Mouse (Mus musculus) left cerebral cortex, adult 18-20 months (tissue): ENCODE measurements around the gene Szt2. TPM values are rescaled to one million over a fixed set of nuclear protein-coding genes. Genes with fewer than 3 reads are reported as not detected.

ENCODE experiments used
- DNase-seq, 2 experiments: peaks; one replicate each; pipeline ENCODE4 v3.0.0; 2021 to 2022; ENCODE audit warnings: low spot score in 2 of 2, mixed read lengths in 1 of 2
- total RNA-seq, 2 experiments: library from RNA; stranded (reverse); gene quantifications; 2 replicates each; pipeline ENCODE4 v1.2.3; 2021

Gene Szt2
- total RNA-seq, 2 experiments from 2014 or later = 30.0 to 33.1 TPM

DNA sequence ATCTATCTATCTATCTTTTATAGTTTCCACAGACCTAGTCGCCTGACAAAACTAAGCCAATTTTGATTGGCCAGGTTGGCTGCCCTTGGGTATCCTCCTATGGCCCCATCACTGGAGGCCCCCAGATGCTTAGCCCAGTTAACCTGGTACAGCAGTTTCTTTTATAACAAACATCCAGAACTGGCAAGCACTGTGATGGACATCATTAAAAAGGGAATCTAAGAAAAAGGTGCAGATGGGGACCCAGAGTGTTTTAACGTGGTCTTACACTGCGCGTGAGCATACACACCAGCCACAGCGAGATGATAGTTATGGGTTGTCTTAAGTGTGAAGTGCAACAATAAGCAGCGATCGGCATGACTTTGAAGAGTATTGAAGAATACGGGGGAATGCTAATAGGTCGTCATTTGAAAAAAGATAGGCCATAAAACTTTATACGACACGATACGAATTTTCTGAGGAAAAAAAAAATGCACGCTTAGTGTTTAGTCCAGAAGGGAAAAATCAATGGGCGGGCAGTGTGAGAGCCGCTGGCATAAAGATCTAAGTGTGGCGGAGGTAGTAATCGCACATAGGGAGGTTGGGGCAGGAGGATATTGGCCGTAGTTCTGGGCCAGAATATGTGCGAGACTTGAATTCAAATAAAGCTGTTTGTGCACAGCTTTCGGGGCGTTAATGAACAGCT lies 49.7 kb downstream of the Szt2 start:
- no peak for DNase-seq

DNA sequence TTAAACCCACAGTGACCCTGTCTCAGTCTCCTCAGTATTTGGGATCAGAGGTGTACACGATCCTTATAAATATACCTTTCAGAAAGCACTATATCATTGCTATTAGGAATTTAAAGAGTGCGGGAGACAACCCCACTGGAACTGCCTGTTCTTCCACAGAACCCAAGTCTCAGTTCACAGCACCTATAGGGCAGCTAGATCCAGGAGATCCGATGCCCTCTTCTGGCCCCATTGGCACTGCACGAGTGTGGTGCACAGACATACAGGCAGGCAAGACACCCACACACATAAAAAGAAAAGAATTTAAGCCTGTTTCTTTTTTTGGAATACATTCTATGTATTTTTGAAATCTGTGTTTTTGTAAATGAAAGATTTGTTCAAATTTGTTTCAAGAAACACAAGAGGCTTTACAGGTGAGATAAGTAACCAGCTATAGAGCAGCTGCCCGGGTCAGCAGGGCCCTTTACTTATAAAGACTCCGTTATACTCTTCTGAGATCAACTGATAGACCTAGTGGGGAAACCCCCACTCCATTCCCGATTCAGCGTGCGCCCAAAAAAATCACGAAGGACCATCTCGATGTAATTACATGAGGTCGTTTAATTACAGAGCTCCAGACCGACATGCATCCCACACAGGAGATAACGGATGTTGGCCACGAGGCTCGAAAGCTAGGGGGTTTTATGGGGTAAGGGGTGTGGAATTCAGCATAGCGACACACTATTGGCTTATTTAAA lies 50.7 kb downstream of the Szt2 start:
- no peak for DNase-seq

DNA sequence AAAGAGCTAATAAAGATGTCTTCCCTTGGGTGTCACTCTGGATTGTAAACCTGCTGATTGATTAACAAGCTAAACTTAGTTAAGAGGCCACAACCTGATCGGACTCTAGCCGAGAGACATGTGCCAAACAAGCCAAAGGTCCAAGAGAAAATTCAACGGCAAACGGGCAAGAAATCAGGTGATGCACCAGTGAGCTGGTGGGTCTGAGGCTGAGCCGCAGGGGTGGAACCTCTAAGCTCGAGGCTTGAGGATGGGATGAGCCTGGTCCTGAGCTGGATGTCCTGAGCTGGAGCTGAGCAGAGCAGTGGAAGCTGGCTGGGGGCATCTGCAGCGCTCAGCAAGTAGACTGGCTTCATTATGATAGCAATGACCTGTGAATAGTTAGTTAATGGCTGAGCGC lies 51.6 kb downstream of the Szt2 start:
- DNase-seq = no peak

DNA sequence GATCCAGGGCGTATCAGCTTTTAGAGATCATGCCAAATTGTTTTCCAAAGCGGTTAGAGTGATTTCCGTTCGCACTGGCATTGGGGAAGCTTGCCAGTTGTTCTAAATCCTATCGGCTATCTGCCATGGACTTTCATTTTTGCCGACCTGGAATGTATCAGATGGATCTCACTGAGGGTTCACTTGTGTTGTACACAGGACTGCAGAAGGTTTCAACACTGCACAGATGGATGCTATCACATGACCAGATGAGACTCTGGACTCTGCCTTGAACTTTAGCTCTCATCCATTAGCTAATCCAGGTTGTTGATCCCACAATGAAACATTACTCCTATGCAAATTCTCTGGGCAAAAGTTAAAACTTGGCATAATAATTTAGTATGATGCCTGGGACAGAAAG lies 52.3 kb downstream of the Szt2 start:
- DNase-seq = no peak

DNA sequence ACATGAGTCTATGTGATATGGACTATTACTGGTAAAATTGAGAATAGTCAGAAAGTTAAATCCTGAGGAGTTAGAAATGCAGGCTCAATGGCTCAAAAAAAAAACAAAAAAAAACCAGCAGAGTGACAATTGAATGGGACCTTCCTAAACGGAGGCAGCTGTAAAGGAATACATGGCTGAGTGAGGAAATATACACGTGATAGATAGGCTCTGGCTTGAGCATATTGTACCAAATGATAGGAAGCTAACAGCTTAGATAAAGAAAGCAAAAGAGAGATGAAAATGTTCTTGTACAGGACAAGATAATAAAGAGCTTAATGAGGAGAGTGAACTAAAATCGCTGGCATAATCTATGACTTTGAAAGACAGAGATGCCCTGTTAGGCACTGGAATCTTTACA lies 54.8 kb downstream of the Szt2 start:
- no peak for DNase-seq

DNA sequence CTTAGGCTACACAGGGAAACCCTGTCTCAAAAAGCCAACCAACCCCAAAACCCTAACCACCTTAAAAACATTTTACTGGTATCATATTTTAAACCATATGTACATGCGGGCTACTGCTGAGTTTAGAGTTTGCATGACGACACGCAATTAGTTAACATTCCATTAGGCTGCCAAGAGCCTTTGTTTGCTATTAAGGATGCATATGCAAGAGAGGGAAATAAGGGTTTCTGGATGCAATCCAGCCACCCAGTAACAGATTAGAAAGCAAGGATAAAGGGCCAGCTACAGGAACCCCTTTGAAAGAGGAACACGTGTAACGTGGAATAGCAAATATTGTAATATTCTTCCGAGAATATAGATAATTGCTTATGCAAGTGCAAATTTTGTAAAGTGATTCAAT lies 55.4 kb downstream of the Szt2 start:
- DNase-seq = no peak

DNA sequence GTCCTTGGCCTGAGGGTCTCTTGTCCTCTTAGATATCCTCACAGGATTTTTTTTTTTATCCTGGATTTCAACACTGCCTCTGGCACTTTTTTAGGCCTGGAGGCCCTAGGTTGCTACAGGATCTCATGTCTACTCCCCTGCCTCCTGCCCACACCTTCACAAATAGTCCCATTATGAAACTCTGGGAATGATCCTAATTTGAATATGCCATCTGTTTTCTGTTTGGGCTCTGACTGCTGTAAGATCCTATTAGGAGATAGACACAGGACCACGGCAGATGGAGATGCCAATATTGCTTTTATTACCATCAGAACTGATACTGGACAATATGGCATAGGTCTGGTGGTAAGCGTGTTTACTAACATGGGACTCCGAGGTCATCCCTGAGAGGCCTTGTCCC lies 57.2 kb downstream of the Szt2 start:
- DNase-seq = no peak

DNA sequence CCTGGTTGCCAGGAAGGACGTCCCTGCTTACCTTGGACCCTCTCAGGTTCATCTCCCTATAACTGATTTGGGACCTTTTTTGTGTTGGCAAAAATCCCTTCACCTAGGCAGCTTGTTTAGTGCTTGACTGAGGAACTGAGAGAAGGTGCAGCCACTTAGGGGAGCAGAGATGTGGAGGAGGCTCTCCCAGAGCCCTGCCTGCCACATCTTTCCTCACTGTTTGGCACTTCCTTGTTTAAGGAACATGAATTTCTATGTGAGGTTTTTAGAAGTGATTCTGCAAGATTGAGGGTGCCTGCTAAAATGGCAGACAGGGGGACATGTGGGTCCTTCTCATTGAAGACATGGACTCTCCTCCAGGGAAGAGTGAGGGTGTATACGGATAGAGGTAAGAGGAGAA lies 58.2 kb downstream of the Szt2 start:
- DNase-seq = no peak

DNA sequence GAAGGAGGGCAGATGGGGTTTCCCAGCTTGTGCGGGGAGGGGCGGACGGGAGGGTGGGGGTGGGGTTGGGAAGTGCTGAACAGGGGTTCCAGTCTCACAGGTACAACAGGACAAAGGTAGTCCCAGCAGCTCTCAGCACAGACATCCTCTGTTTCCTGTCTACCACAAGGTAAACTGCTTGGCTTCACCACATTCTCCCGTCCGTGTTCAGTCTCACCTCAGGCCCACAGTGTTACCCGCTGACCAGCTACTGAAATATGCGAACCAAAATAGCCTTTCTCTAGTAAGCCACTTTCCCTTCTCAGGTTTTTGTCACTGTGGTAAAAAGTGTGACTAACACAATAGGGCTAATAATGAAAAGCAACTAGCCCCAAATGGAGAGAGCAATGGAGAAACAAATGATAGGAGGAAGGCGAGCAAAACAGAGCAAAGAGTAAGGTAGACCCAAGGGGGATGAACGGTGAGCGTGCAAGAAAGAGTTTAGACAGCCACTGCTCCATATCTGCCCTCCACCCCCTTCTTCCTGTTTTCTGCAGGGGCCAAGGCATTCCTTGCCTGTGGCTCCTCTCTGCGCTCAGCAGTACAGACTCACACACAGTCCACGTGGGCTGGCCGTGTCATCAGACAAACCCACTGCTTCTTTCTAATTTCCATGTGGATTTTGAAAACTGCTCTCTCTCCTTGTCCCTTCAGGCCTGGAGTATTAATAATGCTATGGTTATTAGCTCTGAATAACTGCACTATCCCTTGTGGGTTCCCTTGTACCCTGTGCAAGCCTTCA lies 61.4 kb downstream of the Szt2 start:
- DNase-seq = no peak

DNA sequence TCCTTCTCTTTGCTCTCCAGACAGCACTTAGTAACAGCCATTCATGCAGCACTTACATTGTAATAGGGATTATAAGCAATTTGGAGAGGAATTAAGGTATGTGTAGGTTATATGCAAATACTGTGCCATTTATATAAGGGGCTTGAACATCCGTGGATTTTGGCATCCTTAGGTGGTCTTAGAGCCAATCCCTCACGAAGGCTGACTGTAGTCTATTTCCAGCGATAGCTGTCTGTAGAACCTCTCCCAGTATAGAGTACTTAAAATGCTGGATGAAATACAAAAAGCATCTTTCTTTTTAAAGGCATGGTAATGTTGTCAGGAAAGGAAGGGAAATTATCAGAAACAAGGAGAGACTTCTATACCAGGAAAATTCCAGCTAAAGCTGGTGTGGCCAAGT lies 67.6 kb downstream of the Szt2 start:
- no peak for DNase-seq

DNA sequence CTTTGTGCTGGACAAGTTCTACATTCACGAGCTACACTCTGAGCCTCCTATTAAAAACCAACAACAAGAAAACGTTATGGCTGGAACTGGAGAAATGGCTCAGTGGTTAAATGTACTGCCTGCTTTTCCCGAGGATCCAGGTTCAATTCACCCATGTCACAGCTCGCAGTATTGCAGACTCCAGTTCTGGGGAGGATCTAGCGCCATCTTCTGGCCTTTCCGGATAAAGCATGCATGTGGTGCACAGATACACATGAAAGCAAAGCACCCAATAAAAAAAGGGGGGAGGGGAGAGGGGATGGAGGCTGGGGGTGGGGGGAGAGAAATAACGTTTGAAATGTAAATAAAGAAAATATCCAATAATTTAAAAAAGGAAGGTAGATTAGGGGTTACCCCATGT lies 72.4 kb downstream of the Szt2 start:
- peak; percentile 15 to 31 for DNase-seq

DNA sequence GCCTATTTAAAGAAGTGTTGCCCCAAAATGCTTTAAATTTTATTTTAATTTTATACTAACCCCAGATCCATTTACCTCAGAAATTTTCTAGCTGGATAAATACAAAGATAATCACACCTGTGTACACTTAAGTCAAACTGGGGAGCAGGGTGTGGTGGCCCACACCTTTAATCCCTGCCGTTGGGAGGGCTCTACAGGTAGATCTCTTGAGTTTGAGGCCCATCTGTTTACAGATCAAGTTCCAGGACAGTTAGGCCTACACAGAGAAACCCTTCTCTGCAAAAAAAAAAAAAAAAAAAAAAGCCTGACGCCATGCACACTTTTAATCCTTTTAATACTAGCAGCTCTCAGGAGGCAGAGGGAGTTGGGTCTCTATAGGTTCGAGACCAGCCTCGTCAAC lies 73.1 kb downstream of the Szt2 start:
- no peak for DNase-seq

DNA sequence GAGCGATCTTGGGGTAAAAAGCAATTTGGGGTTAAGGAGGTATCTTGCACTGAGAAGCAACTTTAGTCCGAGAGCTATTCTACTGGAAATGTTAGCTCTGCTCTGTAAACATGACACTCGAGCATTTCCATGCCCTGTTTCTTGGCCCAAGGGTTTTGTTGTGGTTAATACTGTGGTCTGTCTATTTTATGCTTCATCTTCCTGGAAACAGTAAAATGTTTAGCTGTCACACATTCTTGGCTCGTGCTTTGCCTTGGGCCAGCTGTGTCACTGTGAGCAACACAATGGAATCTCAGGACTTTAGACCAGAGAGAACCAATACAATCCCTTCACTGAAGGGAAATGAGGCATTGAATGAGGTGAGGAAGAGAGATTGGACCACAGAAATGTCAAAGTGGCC lies 77.3 kb downstream of the Szt2 start:
- DNase-seq = no peak

DNA sequence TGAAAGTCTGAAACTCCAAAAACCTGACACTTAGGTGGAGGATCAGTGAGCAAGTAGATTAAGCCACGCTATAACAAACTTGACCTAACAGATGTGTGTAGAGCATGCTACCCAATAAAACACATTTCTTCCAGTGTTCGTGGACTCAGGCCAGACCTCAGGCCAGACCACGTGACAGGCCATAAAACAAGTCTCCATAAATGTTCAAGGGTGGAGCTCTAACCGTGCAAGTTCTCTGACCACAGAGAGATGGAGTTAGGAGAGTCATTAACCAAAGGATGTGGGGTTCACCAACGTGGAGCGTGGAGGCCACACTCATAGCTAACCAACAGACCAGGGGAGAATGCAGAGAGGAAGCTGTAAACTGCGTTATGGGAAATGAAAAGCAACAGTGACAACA lies 82.6 kb downstream of the Szt2 start:
- DNase-seq = no peak

DNA sequence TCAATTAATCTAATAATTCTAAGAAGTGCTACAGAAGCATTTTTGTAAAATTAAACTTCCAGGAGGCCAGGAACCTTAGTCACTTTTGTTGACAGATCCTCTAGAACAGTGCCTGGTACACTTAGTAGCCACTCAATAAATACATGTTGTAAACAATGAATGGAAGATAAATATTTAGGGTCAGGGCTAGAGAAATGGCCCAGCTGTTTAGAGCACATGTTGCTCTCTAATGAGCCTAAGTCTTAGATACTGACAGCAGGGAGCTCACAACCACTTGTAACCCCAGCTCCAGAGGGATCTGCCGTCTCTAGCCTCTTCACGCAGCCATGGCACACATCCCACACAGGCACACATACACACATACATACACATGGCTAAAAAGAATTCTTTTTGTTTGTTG lies 88.4 kb downstream of the Szt2 start:
- DNase-seq = no peak

DNA sequence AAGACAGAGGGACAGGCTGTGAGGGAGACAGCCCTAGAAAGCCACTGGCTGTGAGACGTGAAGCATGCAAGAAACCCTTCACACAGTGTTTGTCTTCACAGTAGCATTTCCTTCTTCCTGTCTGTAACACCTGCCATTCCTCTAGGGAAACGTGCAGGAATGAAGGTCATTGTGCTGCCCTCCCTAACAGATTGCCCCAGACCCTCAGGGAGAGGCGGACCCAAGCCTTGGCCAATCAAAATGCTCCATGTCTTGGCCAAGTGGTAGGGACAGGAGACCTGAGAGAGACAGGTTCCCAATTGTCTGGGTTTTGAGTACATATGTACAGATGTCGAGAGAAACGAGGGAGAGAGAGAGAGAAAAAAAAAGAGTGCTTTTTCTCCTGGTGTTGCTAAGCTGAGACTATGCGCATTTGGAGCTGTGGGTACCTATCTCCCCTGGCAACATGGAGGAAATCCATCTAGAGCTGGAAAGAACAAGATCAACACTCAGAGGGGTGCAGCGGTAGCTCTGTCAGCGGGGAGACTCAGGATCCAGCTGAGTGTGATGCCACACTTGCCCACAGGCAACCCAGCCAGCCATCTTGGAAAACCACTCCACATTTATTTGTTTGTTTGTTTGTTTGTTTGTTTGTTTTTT lies 89.2 kb downstream of the Szt2 start:
- no peak for DNase-seq

DNA sequence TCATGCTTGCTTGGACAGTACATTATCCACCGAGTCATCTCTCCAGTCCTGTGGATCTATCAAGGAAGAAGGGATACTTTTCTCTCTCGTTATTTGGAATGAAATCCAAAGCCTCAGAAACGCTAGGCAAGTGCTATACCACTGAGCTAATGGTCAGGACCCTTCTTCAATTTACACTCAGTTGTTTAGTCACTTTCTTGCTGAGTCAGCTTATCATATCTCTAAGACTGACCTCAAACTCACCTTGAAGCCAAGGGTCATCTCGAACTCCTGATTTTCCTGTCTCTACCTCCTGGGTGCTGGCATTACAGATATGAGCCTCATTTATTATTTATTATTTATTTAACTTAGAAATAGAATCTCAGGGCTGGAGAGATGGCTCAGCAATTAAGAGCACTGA lies 92.4 kb downstream of the Szt2 start:
- no peak for DNase-seq

DNA sequence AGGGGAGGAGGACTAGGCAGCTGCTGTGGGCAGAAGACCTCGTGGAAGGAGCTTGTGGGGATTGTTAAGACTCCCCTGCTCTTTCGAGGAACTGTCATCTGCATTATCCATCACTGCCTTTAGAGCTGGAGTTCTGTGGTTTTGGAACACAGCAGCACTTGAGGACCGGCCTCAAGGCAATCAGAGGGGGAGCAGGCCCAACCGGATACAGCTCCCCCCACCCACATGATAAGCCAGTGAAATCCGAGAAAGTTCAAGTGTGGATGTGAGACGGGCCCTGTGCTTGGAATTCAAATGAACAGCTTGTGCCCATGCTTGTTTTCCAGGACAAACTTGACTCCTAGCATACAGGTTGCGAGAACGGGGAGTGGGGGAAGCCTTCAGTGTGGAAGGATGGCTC lies 93.8 kb downstream of the Szt2 start:
- no peak for DNase-seq
